Mouse (Mus musculus): ENCODE data around the gene Asl.

GRCm38 (mm10) chr5:130046100-130046499, 17.1 kb upstream of the Asl start:
- TF ChIP-seq CTCF (IDR thresholded peaks at IDR 0.05) (no peak), EP300 (IDR thresholded peaks at IDR 0.05; ENCODE audit: insufficient read depth, low read depth, low read length) (no peak), POLR2A (IDR thresholded peaks at IDR 0.05; ENCODE audit: insufficient read depth, low read depth, low read length) (no peak)

Measured in heart, adult 2 months (tissue).